Mouse (Mus musculus) intestine, embryonic 14.5 days (tissue): Measurements from ENCODE around the gene Gpx1. TPM values are rescaled to one million over a fixed set of nuclear protein-coding genes. Genes with fewer than 3 reads are reported as not detected.

ENCODE experiments used
- ATAC-seq: fragments of 200-750 bp; cut with Nextera tagmentation; replicated peaks from 2 replicates; pipeline ENCODE4 v1.8.0; 2017; ENCODE audit warnings: low read depth, moderate number of reproducible peaks, moderate TSS enrichment, moderate library complexity; ENCODE audit not compliant: low FRiP score, low TSS enrichment
- DNase-seq: peaks from one replicate; pipeline ENCODE4 v3.0.0-alpha.2; 2018; ENCODE audit warnings: low spot score
- H3K27ac ChIP-seq: fragments of 300-500 bp; sonication (generic); 2 replicates; pipeline ENCODE4 v1.5.1; 2014; ENCODE audit warnings: low read depth, mild to moderate bottlenecking, control low read depth
- H3K27me3 ChIP-seq: fragments of 300-500 bp; sonication (generic); replicated peaks from 2 replicates; pipeline ENCODE4 v1.6.1; 2014; ENCODE audit warnings: low read length, control low read depth; ENCODE audit not compliant: control insufficient read depth, insufficient read depth
- H3K36me3 ChIP-seq: fragments of 300-500 bp; sonication (generic); 2 replicates; pipeline ENCODE4 v1.6.1; 2014; ENCODE audit warnings: low read length, control low read depth; ENCODE audit not compliant: control insufficient read depth, insufficient read depth
- H3K4me1 ChIP-seq: fragments of 300-500 bp; sonication (generic); replicated peaks from 2 replicates; pipeline ENCODE4 v1.6.1; 2014; ENCODE audit warnings: low read length, control low read depth, mixed read lengths; ENCODE audit not compliant: control insufficient read depth, insufficient read depth
- H3K4me2 ChIP-seq: fragments of 300-500 bp; sonication (generic); 2 replicates; pipeline ENCODE4 v1.6.1; 2014; ENCODE audit warnings: low read length
- H3K4me3 ChIP-seq: fragments of 300-500 bp; sonication (generic); 2 replicates; pipeline ENCODE4 v1.5.1; 2014; ENCODE audit warnings: low read depth, low read length, control low read depth, mixed read lengths
- H3K9ac ChIP-seq: fragments of 300-500 bp; sonication (generic); 2 replicates; pipeline ENCODE4 v1.6.1; 2014; ENCODE audit warnings: mild to moderate bottlenecking, low read length
- H3K9me3 ChIP-seq: fragments of 300-500 bp; sonication (generic); 2 replicates; pipeline ENCODE4 v1.6.1; 2016; ENCODE audit warnings: low read length, control low read depth; ENCODE audit not compliant: control insufficient read depth
- WGBS: fragments of 180-500 bp; shearing (Covaris S2); extraction: QIAGEN DNeasy Blood & Tissue Kit; methylation state at CpG from one replicate; pipeline ENCODE4 v1.1.7; 2014; 5-methylcytosine and 5-hydroxymethylcytosine counted together
- polyA plus RNA-seq: library from polyadenylated mRNA; unstranded; fragments of >200 nt; fragmentation: Nextera tagmentation; extraction: Ambion mirVana; gene quantifications from 2 replicates; pipeline ENCODE4 v1.2.1, GENCODE M21; 2014

The Gpx1 gene
- polyA plus RNA-seq, 1 experiment from 2014 or later: 815 TPM

GRCm38 (mm10) chr9:108378234-108378633 is 39.5 kb downstream of the Gpx1 start:
- Histone ChIP-seq H3K9me3 (no peaks in the 10 kb centered on the region), H3K4me1 (no peaks in the 10 kb centered on the region), H3K4me3 (no peak overlapping the region), H3K27me3 (no peaks in the 10 kb centered on the region), H3K4me2 (no peak overlapping the region), H3K9ac (no peak overlapping the region), H3K27ac (no peak overlapping the region), H3K36me3 (peaks cover 91% of the 10 kb centered on the region)
- WGBS: 76% methylated on average over 9 of the region's 9 CpGs
- no peak; the same call in 1 of the 2 replicates for ATAC-seq
- DNase-seq: no peak

DNA sequence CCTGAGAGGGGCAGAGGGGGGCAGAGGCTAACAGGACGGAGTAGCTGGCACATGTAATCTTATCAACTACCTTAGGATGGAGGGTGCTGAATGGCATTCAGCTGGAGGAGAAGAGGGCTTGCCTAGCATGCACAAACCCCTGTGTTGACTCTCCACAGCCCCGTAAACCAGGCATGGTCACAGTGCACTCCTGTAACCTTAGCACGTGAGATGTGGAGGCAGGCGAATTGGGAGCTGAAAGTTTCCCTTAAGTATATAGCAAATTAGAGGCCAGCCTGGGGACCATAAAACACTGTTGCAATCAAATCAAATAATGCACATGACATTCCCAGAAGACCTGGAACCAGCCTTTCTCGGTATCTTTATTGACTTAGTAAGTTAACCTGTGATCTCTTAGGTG is 40.0 kb downstream of the Gpx1 start:
- ATAC-seq (no peak), DNase-seq (no peak)
- no peaks in the 10 kb centered on the region for H3K4me1 ChIP-seq
- WGBS: 77% methylated on average over 5 of the region's 5 CpGs
- H3K9ac ChIP-seq: no peak overlapping the region
- H3K36me3 ChIP-seq: peaks cover 91% of the 10 kb centered on the region
- H3K4me2 ChIP-seq: no peak overlapping the region
- no peak overlapping the region for H3K27ac ChIP-seq
- no peaks in the 10 kb centered on the region for H3K9me3 ChIP-seq
- no peaks in the 10 kb centered on the region for H3K27me3 ChIP-seq
- no peak overlapping the region for H3K4me3 ChIP-seq

DNA sequence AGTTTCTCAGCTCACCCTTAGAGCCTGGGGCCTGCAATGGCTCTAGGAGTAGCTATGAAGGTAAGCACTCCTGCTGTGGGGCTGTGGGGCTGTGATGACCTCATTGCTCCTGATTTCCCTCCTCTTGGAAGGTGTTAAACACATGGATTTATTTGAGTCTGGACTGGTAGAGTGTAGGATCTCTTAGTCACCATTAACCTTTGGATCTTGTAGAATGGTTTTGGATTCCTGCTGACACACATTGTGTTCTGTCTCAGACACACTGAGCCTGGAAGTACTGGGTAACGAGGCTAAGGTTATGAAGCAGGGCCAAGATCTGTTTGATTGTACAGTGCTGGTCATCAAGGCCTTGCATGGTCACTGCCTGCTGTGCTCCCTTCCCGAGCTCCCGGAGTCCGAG is 40.6 kb downstream of the Gpx1 start:
- H3K9me3 ChIP-seq: no peaks in the 10 kb centered on the region
- H3K4me1 ChIP-seq: no peaks in the 10 kb centered on the region
- no peak for DNase-seq
- H3K4me3 ChIP-seq: no peak overlapping the region
- H3K27ac ChIP-seq: no peak overlapping the region
- no peaks in the 10 kb centered on the region for H3K27me3 ChIP-seq
- WGBS: 92% methylated on average over 4 of the region's 4 CpGs
- no peak for ATAC-seq
- H3K4me2 ChIP-seq: no peak overlapping the region
- H3K9ac ChIP-seq: no peak overlapping the region
- H3K36me3 ChIP-seq: peaks cover 91% of the 10 kb centered on the region

DNA sequence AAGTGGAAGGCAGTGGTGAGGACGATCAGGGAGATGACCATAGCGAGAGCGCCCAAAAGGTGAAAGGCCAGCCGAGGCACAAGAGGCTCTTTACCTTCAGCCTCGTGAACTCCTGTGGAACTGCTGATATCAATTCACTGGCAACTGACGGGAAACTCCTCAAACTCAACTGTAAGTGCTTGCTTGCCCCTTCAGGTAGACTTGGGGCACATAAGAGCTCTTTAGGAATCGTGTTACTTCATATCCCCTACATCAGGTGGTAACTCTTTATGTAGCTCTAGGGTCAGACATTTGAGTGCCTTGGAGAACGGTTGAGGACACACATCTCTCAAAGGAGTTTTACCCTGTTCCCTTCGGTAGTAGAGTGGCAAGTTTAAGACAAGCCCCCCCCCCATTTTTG is 42.7 kb downstream of the Gpx1 start:
- ATAC-seq: no peak
- 95% methylated on average over 9 of the region's 9 CpGs for WGBS

GRCm38 (mm10) chr9:108385006-108385405 is 46.3 kb downstream of the Gpx1 start:
- no peaks in the 10 kb centered on the region for H3K27me3 ChIP-seq
- no peaks in the 10 kb centered on the region for H3K9me3 ChIP-seq
- no peak overlapping the region for H3K4me3 ChIP-seq
- ATAC-seq: no peak
- no peak for DNase-seq
- WGBS: 67% methylated on average over 7 of the region's 7 CpGs
- H3K27ac ChIP-seq: no peak overlapping the region
- no peak overlapping the region for H3K9ac ChIP-seq
- peaks cover 92% of the 10 kb centered on the region for H3K36me3 ChIP-seq
- no peak overlapping the region for H3K4me2 ChIP-seq
- no peaks in the 10 kb centered on the region for H3K4me1 ChIP-seq

More for the DNA sequence above, 42.7 kb downstream of the Gpx1 start:
- H3K9me3 ChIP-seq: no peaks in the 10 kb centered on the region
- H3K27me3 ChIP-seq: no peaks in the 10 kb centered on the region
- DNase-seq: no peak
- H3K27ac ChIP-seq: no peak overlapping the region
- no peak overlapping the region for H3K9ac ChIP-seq
- H3K4me1 ChIP-seq: no peaks in the 10 kb centered on the region
- H3K36me3 ChIP-seq: peaks cover 92% of the 10 kb centered on the region
- H3K4me2 ChIP-seq: no peak overlapping the region
- no peak overlapping the region for H3K4me3 ChIP-seq

DNA sequence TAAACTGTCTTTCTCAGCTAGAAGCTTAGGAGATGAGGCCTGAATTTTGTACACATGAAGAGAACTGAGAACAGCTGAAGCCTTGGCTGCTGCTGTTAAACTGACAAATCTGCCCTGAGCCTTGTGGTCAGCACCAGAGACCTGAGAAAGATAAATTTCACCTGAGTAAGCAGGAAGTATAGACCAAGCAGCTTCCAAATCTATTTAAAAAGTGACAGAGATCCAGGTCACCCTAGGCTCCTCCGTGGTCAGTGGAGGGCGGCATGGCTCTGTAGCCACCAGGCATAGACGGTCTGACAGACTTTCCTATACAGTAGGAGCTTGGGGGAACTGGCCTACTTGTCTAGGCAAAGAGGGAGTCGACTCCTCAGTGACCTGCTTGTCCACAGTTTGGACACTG is 48.1 kb downstream of the Gpx1 start:
- no peaks in the 10 kb centered on the region for H3K4me1 ChIP-seq
- no peaks in the 10 kb centered on the region for H3K9me3 ChIP-seq
- peaks cover 97% of the 10 kb centered on the region for H3K36me3 ChIP-seq
- H3K27ac ChIP-seq: no peak overlapping the region
- no peak overlapping the region for H3K4me2 ChIP-seq
- no peaks in the 10 kb centered on the region for H3K27me3 ChIP-seq
- no peak overlapping the region for H3K9ac ChIP-seq
- WGBS: 89% methylated on average over 4 of the region's 4 CpGs
- no peak overlapping the region for H3K4me3 ChIP-seq
- DNase-seq (no peak), ATAC-seq (no peak)

GRCm38 (mm10) chr9:108388601-108389000 is 49.9 kb downstream of the Gpx1 start:
- H3K9me3 ChIP-seq: no peaks in the 10 kb centered on the region
- 81% methylated on average over 10 of the region's 10 CpGs for WGBS
- H3K27ac ChIP-seq: no peak overlapping the region
- H3K9ac ChIP-seq: no peak overlapping the region
- H3K4me1 ChIP-seq: no peaks in the 10 kb centered on the region
- H3K27me3 ChIP-seq: no peaks in the 10 kb centered on the region
- H3K36me3 ChIP-seq: peaks cover 98% of the 10 kb centered on the region
- no peak overlapping the region for H3K4me2 ChIP-seq
- no peak for DNase-seq
- no peak for ATAC-seq
- no peak overlapping the region for H3K4me3 ChIP-seq

- Histone ChIP-seq H3K27me3 (no peaks in the 10 kb centered on the region), H3K9ac (no peak overlapping the region), H3K4me2 (no peak overlapping the region), H3K4me1 (no peaks in the 10 kb centered on the region), H3K27ac (no peak overlapping the region), H3K4me3 (no peak overlapping the region), H3K9me3 (no peaks in the 10 kb centered on the region), H3K36me3 (peaks cover 92% of the 10 kb centered on the region)
- ATAC-seq: no peak
- 79% methylated on average over 6 of the region's 6 CpGs for WGBS
- DNase-seq: no peak
Observed at GRCm38 (mm10) chr9:108389220-108389619, 50.5 kb downstream of the Gpx1 start.
